Mouse (Mus musculus) kidney, adult 10 weeks (tissue): ENCODE measurements around the gene Evc2. TPM values are rescaled to one million over a fixed set of nuclear protein-coding genes. Genes with fewer than 3 reads are reported as not detected.

Experiments used
- polyA plus RNA-seq: library from polyadenylated mRNA; stranded (reverse); fragments of 350-450 nt; fragmentation: Illumina TruSeq; extraction: RNeasy Lipid Tissue Mini Kit (QIAGEN cat#74804); gene quantifications from one replicate; pipeline ENCODE4 v1.2.3, GENCODE M21; 2014; ENCODE audit warnings: low read depth, low replicate concordance

The Evc2 gene
- polyA plus RNA-seq = 7.6 TPM

GRCm38 (mm10) chr5:37338288-37338687 lies at the start of gene Evc2:
Gene Evc2, plus strand, starts transcription at chr5:37338499.

DNA sequence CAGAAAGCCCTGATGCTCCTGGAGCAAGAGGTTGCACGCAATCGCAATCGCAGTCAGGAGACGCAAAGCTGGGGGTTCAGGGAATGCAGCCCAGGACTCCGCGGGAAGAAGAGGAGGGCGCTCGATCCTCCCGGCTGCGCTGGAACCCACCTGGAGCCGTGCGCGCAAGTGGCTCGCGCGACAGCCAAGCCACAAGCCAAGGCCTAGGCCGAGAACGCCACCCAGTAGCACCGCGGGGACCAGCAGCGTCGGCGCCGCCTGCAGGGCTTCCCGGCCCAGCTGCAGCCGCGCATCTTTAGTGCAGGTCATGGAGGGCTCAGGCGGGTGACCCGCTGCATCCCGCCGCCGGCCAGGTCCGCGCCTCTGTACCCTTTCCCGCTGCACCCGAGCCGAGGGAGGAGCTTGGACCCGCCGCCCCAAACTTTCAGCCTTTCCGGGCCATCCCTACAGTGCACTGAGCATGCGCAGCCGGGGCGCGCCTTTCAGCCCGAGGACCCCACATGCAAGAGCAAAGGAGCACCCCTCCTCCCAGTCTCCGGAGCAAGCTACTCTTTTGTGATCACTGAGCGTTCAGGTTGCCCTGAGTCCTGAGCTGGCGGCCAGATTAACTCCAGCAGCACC lies 1.7 kb upstream of the Evc2 start, which contains the start of gene Evc:
Evc (minus strand) TSS at position 410 of the 621 bp plus-strand sequence.

Other genes starting within 250 kb of the Evc2 start
- gene Crmp1, start 96.6 kb upstream of the Evc2 start, polyA plus RNA-seq = not detected
- gene Evc, start 1.6 kb upstream of the Evc2 start, polyA plus RNA-seq = 13.3 TPM